Mouse (Mus musculus): Measurements from ENCODE around the gene 1810043G02Rik.
"Not testable (repeated sequence)": the region's sequence is repeated elsewhere in the genome, so short reads cannot be mapped to it uniquely, and the experiment has no call there.

Gene 1810043G02Rik

GRCm38 (mm10) chr10:77978351-77979350, at the start of gene 1810043G02Rik:
1810043G02Rik (plus strand) TSS chr10:77978524.
- peak; percentile 98 for DNase-seq (ENCODE audit: low spot score in 2 of 2)

GRCm38 (mm10) chr10:77939685-77940084, 38.6 kb upstream of the 1810043G02Rik start:
- DNase-seq (ENCODE audit: low spot score in 2 of 2), result no peak

DNA sequence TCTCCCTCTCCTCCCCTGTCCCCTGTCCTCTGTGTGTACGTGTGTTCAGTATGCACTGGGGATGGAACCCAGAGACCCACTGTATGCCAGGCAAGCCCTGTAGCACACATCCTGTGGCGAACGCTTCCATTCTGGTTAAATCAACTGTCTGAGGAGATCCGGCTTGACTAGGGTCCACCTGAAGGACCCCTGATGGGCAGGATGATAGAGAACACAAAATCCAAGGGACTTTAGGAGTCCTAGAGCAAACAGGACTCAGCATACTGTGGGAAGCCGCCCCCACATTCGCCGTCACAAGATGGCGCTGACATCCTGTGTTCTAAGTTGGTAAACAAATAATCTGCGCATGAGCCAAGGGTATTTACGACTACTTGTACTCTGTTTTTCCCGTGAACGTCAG, 27.9 kb upstream of the 1810043G02Rik start:
- DNase-seq (ENCODE audit: low spot score in 2 of 2), result not testable (repeated sequence)

GRCm38 (mm10) chr10:77962725-77963124, 15.6 kb upstream of the 1810043G02Rik start:
- no peak for DNase-seq (ENCODE audit: low spot score in 2 of 2)

- no peak for DNase-seq (ENCODE audit: low spot score in 2 of 2)
Observed at GRCm38 (mm10) chr10:77963971-77964370, 14.4 kb upstream of the 1810043G02Rik start.

GRCm38 (mm10) chr10:77969274-77969972, 8.9 kb upstream of the 1810043G02Rik start:
- no peak for DNase-seq (ENCODE audit: low spot score in 2 of 2)

DNA sequence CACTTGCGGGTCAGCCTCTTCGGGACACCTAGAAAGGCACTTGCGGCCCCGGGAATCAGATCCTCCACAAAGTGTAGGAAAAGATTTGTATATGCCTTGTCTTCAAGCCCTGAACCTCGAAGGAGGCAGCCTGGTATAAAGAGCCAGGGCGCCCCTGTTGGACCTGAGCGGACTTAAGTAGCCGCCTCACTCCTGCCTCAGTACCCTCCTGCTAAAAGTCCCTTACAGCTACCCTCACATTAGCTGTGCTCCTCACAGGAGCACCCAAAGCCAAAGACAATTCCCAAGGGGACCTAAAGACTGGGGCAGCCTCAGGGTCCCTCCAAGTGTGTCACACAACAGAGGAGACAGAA, 8.4 kb upstream of the 1810043G02Rik start:
- DNase-seq (ENCODE audit: low spot score in 2 of 2), result no peak

DNA sequence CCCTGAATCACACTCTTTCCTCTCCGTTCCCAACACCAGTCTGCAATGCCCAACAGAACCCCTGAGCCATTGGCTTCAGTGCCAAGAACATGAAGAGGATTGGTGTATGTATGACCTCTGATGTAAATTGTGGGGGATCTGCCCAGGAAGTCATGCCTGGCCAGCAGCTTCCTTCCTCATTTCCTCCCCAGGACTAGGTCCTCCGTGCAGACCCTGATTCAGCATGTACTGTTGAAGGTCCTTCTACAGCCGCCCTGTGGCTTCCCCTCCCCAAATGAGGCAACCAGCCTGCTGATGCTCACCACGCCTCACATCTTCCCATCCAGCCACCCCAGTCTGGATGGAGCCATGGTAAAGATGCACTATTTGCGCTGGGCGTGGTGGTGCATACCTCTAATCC, 7.8 kb upstream of the 1810043G02Rik start, which contains the start of gene Trpm2:
Gene Trpm2, minus strand, starts transcription at position 83 of the 400 bp plus-strand sequence.
- DNase-seq (ENCODE audit: low spot score in 2 of 2), result no peak

- no peak for DNase-seq (ENCODE audit: low spot score in 2 of 2)
Observed at GRCm38 (mm10) chr10:77971191-77971590, 7.1 kb upstream of the 1810043G02Rik start.

GRCm38 (mm10) chr10:77971709-77972553, 6.4 kb upstream of the 1810043G02Rik start:
- no peak for DNase-seq (ENCODE audit: low spot score in 2 of 2)

DNA sequence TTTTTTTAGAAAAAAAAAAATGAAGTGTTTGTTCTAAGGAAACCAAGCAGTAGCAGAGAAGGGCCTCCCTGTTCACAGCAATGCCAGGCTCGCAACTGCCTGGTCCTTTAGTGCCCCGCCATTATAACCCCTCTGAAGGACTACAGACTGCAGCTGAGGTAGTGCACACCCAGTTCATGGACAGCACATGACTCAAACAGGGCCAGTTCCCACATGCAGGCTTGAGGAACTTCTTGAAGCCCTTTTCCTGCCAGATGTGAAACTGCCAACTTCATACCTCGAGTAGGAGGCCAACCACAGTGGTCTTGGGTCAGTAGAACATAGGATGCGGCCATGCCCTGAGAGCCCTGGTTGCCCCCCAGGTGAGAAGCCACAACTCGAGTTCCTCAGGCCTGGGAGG, 4.0 kb upstream of the 1810043G02Rik start:
- no peak for DNase-seq (ENCODE audit: low spot score in 2 of 2)

- no peak for DNase-seq (ENCODE audit: low spot score in 2 of 2)
Observed at GRCm38 (mm10) chr10:77974811-77975210, 3.5 kb upstream of the 1810043G02Rik start.

DNA sequence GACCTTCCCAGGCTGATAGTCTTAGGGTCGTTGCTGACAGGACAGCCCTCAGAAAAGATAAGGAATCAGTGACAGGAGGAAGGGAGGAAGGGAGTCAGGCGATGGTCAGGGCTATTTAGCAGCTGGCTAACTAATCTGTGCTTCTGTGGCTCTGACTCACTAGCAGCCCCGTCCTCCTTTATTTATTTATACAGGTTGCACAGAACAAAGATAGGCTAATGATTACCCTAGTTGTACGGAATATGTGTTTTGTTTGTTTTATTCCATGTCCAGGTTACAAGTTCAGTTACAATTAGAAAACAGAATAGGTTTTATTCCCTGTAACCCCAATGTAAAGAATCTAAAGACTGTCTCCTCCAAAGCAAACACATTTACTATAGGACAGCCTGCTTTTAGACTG, 2.7 kb upstream of the 1810043G02Rik start:
- no peak for DNase-seq (ENCODE audit: low spot score in 2 of 2)

GRCm38 (mm10) chr10:77976458-77977150, 1.7 kb upstream of the 1810043G02Rik start:
- DNase-seq (ENCODE audit: low spot score in 2 of 2), result no peak

DNA sequence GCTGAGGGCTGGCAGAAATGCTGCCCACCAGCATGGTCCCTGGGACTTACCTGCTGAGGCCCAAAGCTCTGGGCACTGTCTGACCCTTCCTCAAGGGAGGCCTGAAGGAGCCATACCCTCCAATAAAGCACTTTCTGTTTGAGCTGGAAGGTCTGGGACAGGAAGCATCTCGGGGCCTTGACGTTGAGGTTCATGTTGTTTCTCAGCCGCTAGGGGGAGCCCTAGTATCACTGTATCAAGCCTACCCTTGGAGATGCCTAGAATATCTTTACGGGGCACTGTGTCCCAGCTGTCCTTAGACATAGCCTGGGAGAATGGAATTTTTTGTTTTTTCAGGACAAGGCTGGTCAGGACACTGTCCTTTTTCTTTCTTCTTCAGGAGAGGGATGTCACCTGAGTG, 6.3 kb downstream of the 1810043G02Rik start:
- DNase-seq (ENCODE audit: low spot score in 2 of 2), result peak in 1 of 2 experiments; percentile 74

- DNase-seq (ENCODE audit: low spot score in 2 of 2), result no peak
Observed at GRCm38 (mm10) chr10:77985775-77986174, 7.5 kb downstream of the 1810043G02Rik start.

- no peak for DNase-seq (ENCODE audit: low spot score in 2 of 2)
Observed at GRCm38 (mm10) chr10:77995639-77996038, 17.3 kb downstream of the 1810043G02Rik start.

DNA sequence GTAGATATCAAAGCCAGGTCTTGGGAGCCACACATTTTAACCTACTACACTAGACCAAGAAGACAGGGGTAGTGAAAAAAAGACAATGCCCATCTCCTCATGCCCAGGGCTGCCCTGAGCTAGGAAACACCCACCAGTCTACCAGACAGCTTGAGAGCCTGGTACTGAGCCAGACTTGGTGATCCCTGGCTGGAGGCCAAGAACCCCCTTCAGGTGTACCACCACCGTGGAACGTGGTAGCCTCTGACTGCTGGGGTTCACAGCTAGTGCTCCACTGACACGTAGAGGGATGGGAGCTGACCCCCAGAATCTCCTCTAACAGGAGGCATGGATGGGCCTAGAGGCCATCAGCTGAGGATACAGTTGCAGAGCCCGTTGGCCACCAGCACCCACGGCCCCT, 21.9 kb downstream of the 1810043G02Rik start:
- no peak for DNase-seq (ENCODE audit: low spot score in 2 of 2)

- DNase-seq (ENCODE audit: low spot score in 2 of 2), result peak; percentile 67 to 70
Observed at GRCm38 (mm10) chr10:78001796-78002195, 23.5 kb downstream of the 1810043G02Rik start.

DNA sequence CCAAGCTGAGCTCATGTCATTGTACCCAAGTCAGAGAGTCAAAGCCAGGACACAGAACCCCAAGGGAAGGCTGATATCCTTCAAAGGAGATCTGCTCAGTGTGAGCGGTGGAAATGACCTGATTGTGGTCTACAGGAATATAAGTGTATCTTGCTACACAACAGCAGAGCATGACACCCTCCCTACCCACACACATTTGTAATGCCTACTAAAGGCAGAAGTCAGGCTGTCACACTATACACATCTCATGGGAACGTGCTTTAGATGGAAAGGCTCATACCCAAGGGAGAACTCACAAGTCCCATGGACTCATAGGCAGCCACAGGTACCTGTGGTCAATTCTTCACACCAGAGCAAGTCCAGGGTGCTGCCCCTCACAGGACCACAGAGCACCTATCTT, 24.0 kb downstream of the 1810043G02Rik start:
- DNase-seq (ENCODE audit: low spot score in 2 of 2), result no peak

GRCm38 (mm10) chr10:78004479-78005100, 26.3 kb downstream of the 1810043G02Rik start:
- DNase-seq (ENCODE audit: low spot score in 2 of 2), result peak in 1 of 2 experiments; percentile 29
